Mouse (Mus musculus) spleen, adult 2 months (tissue): ENCODE measurements around the gene Kpna7.

Source experiments
- CTCF ChIP-seq: fragments of 200-500 bp; IDR thresholded peaks from 2 replicates; pipeline ENCODE4 v1.5.1; 2011; ENCODE audit warnings: mild to moderate bottlenecking, inconsistent platforms; ENCODE audit not compliant: insufficient read depth, insufficient read length, insufficient replicate concordance; ENCODE audit errors: extremely low read depth
- POLR2A ChIP-seq: fragments of 200-500 bp; IDR thresholded peaks from 2 replicates; pipeline ENCODE4 v1.6.1; 2011; ENCODE audit warnings: low read depth, low read length, inconsistent platforms

GRCm38 (mm10) chr5:145123396-145123795 lies 39.6 kb upstream of the Kpna7 start:
- TF ChIP-seq CTCF (no peak), POLR2A (no peak)
